Mouse (Mus musculus) midbrain, embryonic 15.5 days (tissue): ENCODE data around the gene Bfsp1. TPM values are rescaled to one million over a fixed set of nuclear protein-coding genes. Genes with fewer than 3 reads are reported as not detected.

Experiments
- ATAC-seq: fragments of 200-750 bp; cut with Nextera tagmentation; replicated peaks from 2 replicates; pipeline ENCODE4 v1.8.0; 2017; ENCODE audit warnings: moderate TSS enrichment
- H3K27ac ChIP-seq: fragments of 300-500 bp; sonication (generic); 2 replicates; pipeline ENCODE4 v1.5.1; 2015; ENCODE audit warnings: mild to moderate bottlenecking, inconsistent platforms
- H3K27me3 ChIP-seq: fragments of 300-500 bp; sonication (generic); replicated peaks from 2 replicates; pipeline ENCODE4 v1.6.1; 2015; ENCODE audit warnings: inconsistent platforms
- H3K36me3 ChIP-seq: fragments of 300-500 bp; sonication (generic); replicated peaks from 2 replicates; pipeline ENCODE4 v1.6.1; 2015; ENCODE audit warnings: inconsistent platforms
- H3K4me1 ChIP-seq: fragments of 300-500 bp; sonication (generic); 2 replicates; pipeline ENCODE4 v1.6.1; 2015; ENCODE audit warnings: inconsistent platforms
- H3K4me2 ChIP-seq: fragments of 300-500 bp; sonication (generic); 2 replicates; pipeline ENCODE4 v1.6.1; 2015; ENCODE audit warnings: inconsistent platforms, mild to moderate bottlenecking, moderate library complexity
- H3K4me3 ChIP-seq: fragments of 300-500 bp; sonication (generic); 2 replicates; pipeline ENCODE4 v1.5.1; 2015; ENCODE audit warnings: mild to moderate bottlenecking, inconsistent platforms
- H3K9ac ChIP-seq: fragments of 300-500 bp; sonication (generic); 2 replicates; pipeline ENCODE4 v1.6.1; 2015; ENCODE audit warnings: mild to moderate bottlenecking, inconsistent platforms
- H3K9me3 ChIP-seq: fragments of 300-500 bp; sonication (generic); 2 replicates; pipeline ENCODE4 v1.6.1; 2016; ENCODE audit warnings: inconsistent platforms
- WGBS: fragments of 180-500 bp; shearing (Covaris S2); methylation state at CpG from one replicate; pipeline ENCODE4 v1.1.7; 2015; ENCODE audit warnings: mixed read lengths; 5-methylcytosine and 5-hydroxymethylcytosine counted together
- polyA plus RNA-seq: library from polyadenylated mRNA; unstranded; fragments of >200 nt; fragmentation: Nextera tagmentation; extraction: Ambion mirVana; gene quantifications from 2 replicates; pipeline ENCODE4 v1.2.1, GENCODE M21; 2015

The Bfsp1 gene
- polyA plus RNA-seq, 1 experiment from 2014 or later, result 1.8 TPM

DNA sequence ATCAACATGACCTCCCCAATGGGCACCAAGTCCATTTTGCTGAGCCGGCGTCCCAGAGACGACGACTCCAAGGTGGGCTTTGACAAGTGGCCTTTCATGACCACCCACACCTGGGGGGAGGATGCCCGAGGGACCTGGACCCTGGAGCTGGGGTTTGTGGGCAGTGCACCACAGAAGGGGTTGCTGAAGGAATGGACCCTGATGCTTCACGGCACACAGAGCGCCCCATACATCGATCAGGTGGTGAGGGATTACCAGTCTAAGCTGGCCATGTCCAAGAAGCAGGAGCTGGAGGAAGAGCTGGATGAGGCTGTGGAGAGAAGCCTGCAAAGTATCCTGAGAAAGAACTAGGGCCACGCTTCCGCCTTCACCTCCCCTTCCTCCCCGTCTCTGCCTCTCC lies 49.5 kb downstream of the Bfsp1 start:
- Histone ChIP-seq H3K9me3 (no peaks in the 10 kb centered on the region), H3K27me3 (no peaks in the 10 kb centered on the region), H3K9ac (no peak overlapping the region), H3K36me3 (no peaks in the 10 kb centered on the region), H3K4me3 (no peak overlapping the region), H3K27ac (no peak overlapping the region), H3K4me1 (no peaks in the 10 kb centered on the region), H3K4me2 (no peak overlapping the region)
- 91% methylated on average over 11 of the region's 11 CpGs for WGBS
- ATAC-seq, result no peak

DNA sequence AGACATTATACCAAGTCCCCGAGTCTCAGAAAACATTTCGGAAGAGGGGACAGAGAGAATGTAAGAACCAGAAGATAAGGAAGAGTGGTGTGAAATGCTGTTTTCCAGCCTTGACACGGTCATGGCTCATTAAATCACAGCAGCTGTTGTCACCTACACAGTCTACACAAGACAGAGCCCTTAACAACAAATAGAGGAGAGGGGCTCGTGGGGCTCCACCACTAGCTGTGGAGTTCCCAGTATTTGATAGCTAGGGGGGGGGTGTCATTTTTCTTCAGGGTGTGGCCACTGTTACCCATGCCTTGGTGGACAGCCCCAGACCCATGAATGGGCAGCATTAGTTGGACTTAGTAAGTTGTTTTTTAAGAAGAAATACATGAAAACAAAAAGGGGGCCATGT lies 50.7 kb downstream of the Bfsp1 start:
- Histone ChIP-seq H3K4me1 (no peaks in the 10 kb centered on the region), H3K4me3 (no peak overlapping the region), H3K9me3 (no peaks in the 10 kb centered on the region), H3K36me3 (no peaks in the 10 kb centered on the region), H3K27me3 (no peaks in the 10 kb centered on the region), H3K4me2 (no peak overlapping the region), H3K27ac (no peak overlapping the region), H3K9ac (no peak overlapping the region)
- WGBS, result 61% methylated on average over 4 of the region's 4 CpGs
- ATAC-seq, result no peak

DNA sequence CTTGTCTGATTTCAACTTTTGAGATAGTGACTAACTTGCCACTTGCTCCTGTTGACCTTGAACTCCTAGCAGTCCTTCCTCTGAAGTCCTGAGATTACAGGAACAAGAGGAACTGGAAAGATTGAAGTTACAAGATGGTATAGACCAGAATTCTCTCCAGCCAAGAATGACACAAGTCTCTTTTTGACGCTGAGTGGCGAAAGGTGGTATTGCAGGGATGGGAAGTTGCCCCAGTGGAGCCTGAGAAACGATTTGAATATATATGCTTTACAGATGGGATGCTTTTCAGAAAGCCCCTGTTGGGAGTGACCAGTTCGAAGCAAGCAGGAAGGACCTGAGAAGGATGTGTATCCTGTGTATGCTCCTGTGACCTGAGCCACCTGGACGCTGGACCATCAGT lies 54.2 kb downstream of the Bfsp1 start:
- Histone ChIP-seq H3K4me3 (no peak overlapping the region), H3K27ac (no peak overlapping the region), H3K36me3 (no peaks in the 10 kb centered on the region), H3K9me3 (no peaks in the 10 kb centered on the region), H3K9ac (no peak overlapping the region), H3K27me3 (no peaks in the 10 kb centered on the region), H3K4me2 (no peak overlapping the region), H3K4me1 (no peaks in the 10 kb centered on the region; the same call in 1 of the 2 replicates)
- no peak for ATAC-seq
- WGBS, result 69% methylated on average over 5 of the region's 5 CpGs

DNA sequence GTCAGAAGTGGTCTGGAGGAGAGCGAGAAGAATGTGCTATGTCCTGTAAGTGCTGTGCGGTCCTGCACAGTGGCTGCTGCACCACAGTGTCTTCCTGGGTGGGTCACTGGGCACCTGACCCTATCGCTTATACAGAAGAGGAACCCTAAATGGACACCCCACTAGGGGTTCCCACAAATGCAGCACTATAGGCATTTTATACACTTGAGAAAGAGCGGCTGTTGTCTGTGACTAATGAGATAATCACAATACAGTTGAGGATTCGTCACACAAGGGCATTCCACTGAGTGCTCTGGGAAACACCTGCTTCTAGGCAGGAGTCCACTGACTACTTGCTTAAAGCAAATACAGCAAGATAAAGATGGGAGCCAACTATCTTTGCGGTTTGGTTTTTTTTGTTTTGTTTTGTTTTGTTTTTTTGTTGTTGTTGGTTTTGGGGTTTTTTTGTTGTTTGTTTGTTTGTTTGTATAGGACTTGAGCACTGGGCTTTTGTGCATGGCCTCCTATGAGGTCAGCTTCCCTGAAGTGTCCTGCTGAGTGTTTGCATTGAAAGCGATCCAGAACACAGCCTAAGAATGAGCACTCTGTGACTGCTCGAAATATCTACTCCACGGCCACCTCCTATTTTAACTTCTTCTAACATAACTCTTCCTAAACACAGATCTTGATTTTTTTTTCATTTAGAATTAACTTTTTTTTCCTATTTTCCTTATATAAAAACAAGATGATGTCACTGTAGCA lies 55.9 kb downstream of the Bfsp1 start:
- Histone ChIP-seq H3K4me1 (no peaks in the 10 kb centered on the region; the same call in 1 of the 2 replicates), H3K27ac (no peak overlapping the region), H3K9me3 (no peaks in the 10 kb centered on the region), H3K4me3 (no peak overlapping the region), H3K9ac (no peak overlapping the region), H3K4me2 (no peak overlapping the region), H3K27me3 (no peaks in the 10 kb centered on the region), H3K36me3 (0 out of 2 replicates have a peak, but pooled peaks cover 5% of the 10 kb centered on the region)
- peak; percentile 54; the same call in 1 of the 2 replicates for ATAC-seq
- WGBS, result 56% methylated on average over 9 of the region's 9 CpGs

DNA sequence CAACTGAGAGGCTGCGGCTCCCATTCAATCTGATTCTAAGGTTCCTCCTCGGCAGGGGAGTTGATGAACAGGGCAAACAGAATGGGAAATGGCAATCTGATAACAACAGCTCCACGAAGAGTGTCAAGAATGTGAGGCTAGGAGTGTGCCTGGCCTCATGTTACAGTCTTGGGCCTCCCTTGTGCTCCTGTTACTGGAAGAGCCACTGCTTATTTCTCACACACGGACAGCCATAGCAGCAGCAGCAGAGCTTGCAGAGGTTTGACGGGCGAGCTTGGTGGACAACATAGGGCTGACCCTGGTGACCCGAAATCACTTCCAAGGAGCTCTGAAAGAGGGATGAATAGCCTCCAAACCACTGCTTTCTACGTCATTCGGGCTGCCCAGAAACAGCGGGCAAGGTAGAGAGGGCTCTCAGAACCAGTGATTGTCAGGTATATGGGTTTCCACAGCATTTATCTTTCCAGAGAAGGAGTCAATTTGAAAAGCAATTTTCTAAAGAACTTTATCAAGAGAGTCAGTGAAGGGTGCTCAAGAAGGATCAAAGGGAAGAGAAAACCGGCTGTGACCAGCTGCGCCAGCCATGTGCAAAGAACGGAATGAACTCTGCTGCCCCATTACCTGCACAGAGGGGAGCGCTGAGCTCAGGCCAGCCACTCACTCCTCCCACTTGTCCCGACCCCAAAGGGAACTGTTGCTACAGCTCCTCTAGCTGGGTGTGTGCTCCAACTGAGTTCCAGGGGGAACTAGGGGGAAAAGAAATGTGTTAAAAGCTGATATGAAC lies 56.6 kb downstream of the Bfsp1 start:
- Histone ChIP-seq H3K4me1 (no peaks in the 10 kb centered on the region; the same call in 1 of the 2 replicates), H3K9me3 (no peaks in the 10 kb centered on the region), H3K36me3 (peaks cover 8% of the 10 kb centered on the region; the same call in 1 of the 2 replicates), H3K27ac (no peak overlapping the region), H3K27me3 (no peaks in the 10 kb centered on the region), H3K9ac (no peak overlapping the region), H3K4me3 (no peak overlapping the region), H3K4me2 (no peak overlapping the region)
- WGBS, result 65% methylated on average over 15 of the region's 15 CpGs
- ATAC-seq, result peak; percentile 33; the same call in 1 of the 2 replicates

DNA sequence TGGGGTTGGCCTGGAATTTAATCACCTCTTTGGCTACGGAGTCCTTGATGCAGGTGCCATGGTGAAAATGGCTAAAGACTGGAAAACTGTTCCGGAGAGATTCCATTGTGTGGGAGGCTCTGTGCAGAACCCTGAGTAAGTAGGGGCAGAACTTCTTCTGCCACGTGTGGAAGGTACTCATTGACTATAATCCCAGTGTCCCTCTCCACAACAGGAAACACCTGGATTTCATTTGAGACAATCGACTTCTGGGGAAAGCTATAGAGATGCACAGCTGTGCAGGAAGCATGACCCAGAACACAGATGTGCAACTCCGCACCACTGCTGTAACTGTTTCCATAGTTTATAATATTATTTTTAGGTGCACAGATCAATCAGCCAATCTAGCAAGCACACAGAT lies 61.9 kb downstream of the Bfsp1 start:
- Histone ChIP-seq H3K9me3 (no peaks in the 10 kb centered on the region), H3K27me3 (no peaks in the 10 kb centered on the region), H3K4me1 (no peaks in the 10 kb centered on the region), H3K36me3 (peaks cover 8% of the 10 kb centered on the region; the same call in 1 of the 2 replicates), H3K4me2 (no peak overlapping the region), H3K4me3 (no peak overlapping the region), H3K27ac (no peak overlapping the region), H3K9ac (no peak overlapping the region)
- no peak for ATAC-seq
- 87% methylated on average over 5 of the region's 5 CpGs for WGBS

DNA sequence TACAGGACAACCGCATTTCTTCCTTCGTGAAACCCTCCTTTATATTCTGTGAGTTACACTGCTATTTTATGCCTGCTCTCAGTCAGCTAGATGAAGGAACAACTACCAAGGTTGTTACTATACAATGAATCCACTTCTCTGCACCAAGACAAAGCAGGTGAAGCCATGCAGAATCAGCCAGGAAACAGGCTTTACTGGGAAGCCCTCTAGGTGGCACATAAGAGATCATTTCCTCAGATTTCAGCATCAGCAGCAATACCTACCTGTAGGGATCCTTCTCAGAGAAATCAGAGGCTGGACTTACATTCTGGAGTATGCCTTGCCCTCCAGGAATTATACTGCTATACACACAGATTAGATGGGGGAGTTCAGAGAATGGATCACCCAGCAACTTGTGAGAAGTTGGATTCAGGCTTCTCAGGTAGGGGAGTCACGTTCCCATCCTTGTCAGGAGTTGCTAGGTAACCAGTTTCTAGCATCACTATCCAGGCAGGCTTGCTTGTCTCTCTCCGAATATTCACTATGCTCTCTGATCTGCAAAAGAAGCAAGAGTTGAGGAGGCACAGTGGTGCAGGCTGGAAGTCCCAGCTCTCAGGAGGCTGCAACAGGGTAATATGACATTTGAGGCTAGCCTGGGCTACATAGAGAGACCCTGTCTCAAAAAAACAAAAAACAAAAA lies 66.5 kb downstream of the Bfsp1 start:
- Histone ChIP-seq H3K4me1 (no peaks in the 10 kb centered on the region), H3K36me3 (no peaks in the 10 kb centered on the region; the same call in 1 of the 2 replicates), H3K27me3 (no peaks in the 10 kb centered on the region), H3K27ac (no peak overlapping the region), H3K9ac (no peak overlapping the region), H3K9me3 (no peaks in the 10 kb centered on the region), H3K4me3 (no peak overlapping the region), H3K4me2 (no peak overlapping the region)
- 0 out of 2 replicates have a peak, but pooled peaks have one; percentile 30 for ATAC-seq
- WGBS, result 66% methylated on average over 4 of the region's 4 CpGs

DNA sequence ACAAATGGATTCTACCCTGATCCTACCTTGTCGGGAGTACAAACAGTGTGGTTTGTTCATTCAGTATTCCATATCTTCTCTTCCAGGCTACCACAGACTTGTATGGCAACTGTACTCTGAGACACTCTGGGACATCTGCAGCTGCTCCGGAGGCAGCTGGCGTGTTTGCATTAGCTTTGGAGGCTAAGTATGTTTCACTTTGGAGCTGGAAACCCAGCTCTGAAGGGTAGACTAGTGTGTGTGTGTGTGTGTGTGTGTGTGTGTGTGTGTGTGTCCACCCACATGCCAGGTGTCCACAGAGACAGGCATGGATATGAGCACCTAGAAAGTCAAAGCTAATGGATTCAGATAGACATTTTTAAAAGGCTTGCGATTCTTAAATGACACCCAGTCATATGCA lies 67.1 kb downstream of the Bfsp1 start:
- Histone ChIP-seq H3K27ac (no peak overlapping the region), H3K9ac (no peak overlapping the region), H3K36me3 (no peaks in the 10 kb centered on the region), H3K4me3 (no peak overlapping the region), H3K9me3 (no peaks in the 10 kb centered on the region), H3K4me2 (no peak overlapping the region), H3K27me3 (no peaks in the 10 kb centered on the region), H3K4me1 (no peaks in the 10 kb centered on the region)
- 93% methylated on average over 4 of the region's 4 CpGs for WGBS
- no peak for ATAC-seq

DNA sequence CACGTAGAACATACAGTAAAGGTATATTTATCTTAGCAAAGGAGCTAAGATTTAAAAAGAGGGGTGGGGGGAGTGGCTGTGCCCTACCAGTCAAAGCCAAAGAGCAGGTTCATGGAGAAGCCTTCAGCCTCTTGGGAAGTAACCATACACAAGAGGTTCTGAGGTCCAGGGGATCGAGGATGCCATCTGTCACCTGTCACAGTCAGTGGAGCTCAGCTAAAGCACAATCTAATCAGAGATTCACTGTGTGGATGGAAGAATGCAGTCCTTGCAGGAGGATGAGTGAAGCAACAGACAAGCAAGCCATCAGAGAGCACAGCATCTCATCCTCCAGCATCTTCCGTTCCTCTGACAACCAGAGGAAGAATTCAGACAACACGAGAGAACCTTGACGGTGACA lies 73.1 kb downstream of the Bfsp1 start:
- 82% methylated on average over 5 of the region's 5 CpGs for WGBS
- no peak overlapping the region for H3K27ac ChIP-seq
- no peaks in the 10 kb centered on the region for H3K36me3 ChIP-seq
- H3K9ac ChIP-seq, result no peak overlapping the region
- no peaks in the 10 kb centered on the region for H3K9me3 ChIP-seq
- no peak overlapping the region for H3K4me2 ChIP-seq
- H3K4me3 ChIP-seq, result no peak overlapping the region
- H3K4me1 ChIP-seq, result no peaks in the 10 kb centered on the region
- no peak for ATAC-seq
- no peaks in the 10 kb centered on the region for H3K27me3 ChIP-seq

DNA sequence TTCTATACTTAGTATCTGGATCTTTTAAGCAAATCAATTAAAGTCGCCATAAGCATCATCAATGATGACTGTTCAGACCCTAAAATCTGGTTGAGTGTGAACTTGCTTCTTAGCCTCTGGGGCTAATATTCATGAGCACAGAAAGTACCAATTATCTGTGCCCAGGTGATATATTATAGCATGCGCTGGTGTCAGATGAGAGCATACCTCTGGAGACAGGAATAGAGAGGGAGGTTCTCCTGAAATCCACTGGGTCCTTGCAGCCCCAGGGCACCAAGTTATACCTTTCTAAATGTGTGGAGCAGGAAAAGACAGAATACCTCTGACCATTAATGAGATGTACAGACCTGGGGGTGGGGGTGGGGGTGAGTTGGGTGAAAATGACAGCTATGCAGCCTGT lies 82.7 kb downstream of the Bfsp1 start:
- no peaks in the 10 kb centered on the region for H3K36me3 ChIP-seq
- H3K9ac ChIP-seq, result no peak overlapping the region
- no peaks in the 10 kb centered on the region for H3K27me3 ChIP-seq
- H3K27ac ChIP-seq, result no peak overlapping the region
- no peak overlapping the region for H3K4me2 ChIP-seq
- peak; percentile 57; the same call in 1 of the 2 replicates for ATAC-seq
- no peaks in the 10 kb centered on the region for H3K4me1 ChIP-seq
- no peaks in the 10 kb centered on the region for H3K9me3 ChIP-seq
- WGBS, result 80% methylated on average over 2 of the region's 2 CpGs
- no peak overlapping the region for H3K4me3 ChIP-seq
